Mouse (Mus musculus) cerebellum, adult 2 months (tissue): ENCODE measurements around the gene Tmem120b.

Experiments used
- CTCF ChIP-seq: fragments of 200-500 bp; IDR thresholded peaks from 2 replicates; pipeline ENCODE4 v1.5.1; 2011; ENCODE audit warnings: low read depth, mild to moderate bottlenecking, control low read depth, low read length, moderate library complexity, borderline replicate concordance; ENCODE audit not compliant: insufficient read depth
- POLR2A ChIP-seq: fragments of 200-500 bp; IDR thresholded peaks from 2 replicates; pipeline ENCODE4 v1.6.1; 2011; ENCODE audit warnings: low read length, control low read depth, borderline replicate concordance; ENCODE audit not compliant: insufficient read depth

DNA sequence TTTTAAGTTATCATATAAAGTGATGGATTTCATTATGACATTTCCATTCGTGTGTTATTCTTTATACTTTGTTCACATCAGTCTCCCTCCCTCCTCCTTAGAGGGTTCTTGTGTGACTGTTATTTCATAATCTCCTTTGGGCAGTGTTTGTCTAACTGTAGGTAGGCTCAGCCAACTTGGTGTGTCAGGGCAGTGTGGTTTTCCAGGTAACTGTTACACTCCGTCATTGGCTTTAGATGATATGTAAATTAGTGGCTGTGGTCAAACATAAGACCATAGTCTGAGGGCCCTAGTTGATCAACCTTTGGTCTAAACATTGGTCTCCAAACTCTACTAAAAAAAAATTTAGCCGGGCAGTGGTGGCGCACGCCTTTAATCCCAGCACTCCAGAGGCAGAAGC lies 47.8 kb upstream of the Tmem120b start:
- no peak for TF ChIP-seq CTCF
- TF ChIP-seq POLR2A, result no peak
